Mouse (Mus musculus) kidney, postnatal 10 days (tissue): ENCODE data around the gene Zbed5.
A peak's percentile ranks its signal among the peaks of the same experiment; 100 is the strongest.
"Not testable (repeated sequence)": the region's sequence is repeated elsewhere in the genome, so short reads cannot be mapped to it uniquely, and the experiment has no call there.

Source experiments
- DNase-seq: peaks from one replicate; pipeline ENCODE4 v3.0.0; 2021; ENCODE audit warnings: mixed read lengths

Zbed5 gene

GRCm38 (mm10) chr5:129909147-129909546 is 13.6 kb downstream of the Zbed5 start:
- no peak for DNase-seq

GRCm38 (mm10) chr5:129909591-129909990 is 14.1 kb downstream of the Zbed5 start:
- no peak for DNase-seq

GRCm38 (mm10) chr5:129914024-129914423 is 18.5 kb downstream of the Zbed5 start:
- DNase-seq, result peak; percentile 22

GRCm38 (mm10) chr5:129915491-129915890 is 20.0 kb downstream of the Zbed5 start:
- DNase-seq, result not testable (repeated sequence)

- no peak for DNase-seq
Observed at GRCm38 (mm10) chr5:129918065-129918651, 22.6 kb downstream of the Zbed5 start.

GRCm38 (mm10) chr5:129918752-129919151 is 23.2 kb downstream of the Zbed5 start:
- no peak for DNase-seq

GRCm38 (mm10) chr5:129919320-129919719 is 23.8 kb downstream of the Zbed5 start:
- no peak for DNase-seq

GRCm38 (mm10) chr5:129921972-129922371 is 26.4 kb downstream of the Zbed5 start:
- DNase-seq, result no peak

- DNase-seq, result peak; percentile 12
Observed at GRCm38 (mm10) chr5:129924820-129925452, 29.4 kb downstream of the Zbed5 start.

- DNase-seq, result no peak
Observed at GRCm38 (mm10) chr5:129925933-129926332, 30.4 kb downstream of the Zbed5 start.

GRCm38 (mm10) chr5:129929924-129930855 is 34.7 kb downstream of the Zbed5 start:
- peak; percentile 71 for DNase-seq

GRCm38 (mm10) chr5:129936941-129937340 is 41.4 kb downstream of the Zbed5 start:
- DNase-seq, result no peak

- no peak for DNase-seq
Observed at GRCm38 (mm10) chr5:129940281-129940680, 44.8 kb downstream of the Zbed5 start.

- no peak for DNase-seq
Observed at GRCm38 (mm10) chr5:129940736-129941494, 45.4 kb downstream of the Zbed5 start.

- peak; percentile 99 for DNase-seq
Observed at GRCm38 (mm10) chr5:129941495-129942045, 46.0 kb downstream of the Zbed5 start, which contains the start of gene Vkorc1l1. Gene Vkorc1l1 (plus strand): TSS chr5:129941970.

- peak; percentile 59 for DNase-seq
Observed at GRCm38 (mm10) chr5:129942073-129942939, 46.8 kb downstream of the Zbed5 start.

- DNase-seq, result no peak
Observed at GRCm38 (mm10) chr5:129943402-129943801, 47.9 kb downstream of the Zbed5 start.

GRCm38 (mm10) chr5:129947528-129948033 is 52.1 kb downstream of the Zbed5 start:
- DNase-seq, result no peak

GRCm38 (mm10) chr5:129952143-129952542 is 56.6 kb downstream of the Zbed5 start:
- no peak for DNase-seq
